Mouse (Mus musculus) stomach, postnatal 0 days (tissue): ENCODE measurements around the gene Auts2. TPM values are rescaled to one million over a fixed set of nuclear protein-coding genes. Genes with fewer than 3 reads are reported as not detected.

Experiments
- ATAC-seq: fragments of 200-750 bp; cut with Nextera tagmentation; 2 replicates; pipeline ENCODE4 v1.8.0; 2017; ENCODE audit not compliant: low FRiP score, low TSS enrichment
- DNase-seq: peaks from one replicate; pipeline ENCODE4 v3.0.0-alpha.2; 2016; ENCODE audit warnings: low spot score
- H3K27ac ChIP-seq: fragments of 300-500 bp; sonication (generic); replicated peaks from 2 replicates; pipeline ENCODE4 v1.5.1; 2014; ENCODE audit warnings: mild to moderate bottlenecking, control low read depth
- H3K27me3 ChIP-seq: fragments of 300-500 bp; sonication (generic); 2 replicates; pipeline ENCODE4 v1.6.1; 2014; ENCODE audit warnings: low read length; ENCODE audit not compliant: control insufficient read depth, insufficient read depth
- H3K36me3 ChIP-seq: fragments of 300-500 bp; sonication (generic); 2 replicates; pipeline ENCODE4 v1.6.1; 2014; ENCODE audit warnings: low read length, mixed read lengths; ENCODE audit not compliant: control insufficient read depth, insufficient read depth
- H3K4me1 ChIP-seq: fragments of 300-500 bp; sonication (generic); replicated peaks from 2 replicates; pipeline ENCODE4 v1.6.1; 2014; ENCODE audit warnings: antibody characterized with exemption; ENCODE audit not compliant: control insufficient read depth, insufficient read depth
- H3K4me2 ChIP-seq: fragments of 300-500 bp; sonication (generic); replicated peaks from 2 replicates; pipeline ENCODE4 v1.6.1; 2014; ENCODE audit warnings: low read depth, mild to moderate bottlenecking, control low read depth, moderate library complexity
- H3K4me3 ChIP-seq: fragments of 300-500 bp; sonication (generic); 2 replicates; pipeline ENCODE4 v1.5.1; 2014; ENCODE audit warnings: low read depth, low read length, control low read depth
- H3K9ac ChIP-seq: fragments of 300-500 bp; sonication (generic); 2 replicates; pipeline ENCODE4 v1.6.1; 2014; ENCODE audit warnings: mild to moderate bottlenecking, low read length, control low read depth, mixed read lengths
- H3K9me3 ChIP-seq: fragments of 300-500 bp; sonication (generic); 2 replicates; pipeline ENCODE4 v1.6.1; 2016; ENCODE audit warnings: low read length; ENCODE audit not compliant: control insufficient read depth
- CTCF ChIP-seq: IDR thresholded peaks from 2 replicates; pipeline ENCODE4 v1.5.1; 2016; ENCODE audit warnings: antibody characterized with exemption, low read depth, mild to moderate bottlenecking, moderate library complexity
- EP300 ChIP-seq: optimal IDR thresholded peaks from 2 replicates; pipeline ENCODE3; 2016; ENCODE audit warnings: antibody characterized with exemption
- WGBS: fragments of 180-500 bp; shearing (Covaris S2); extraction: QIAGEN DNeasy Blood & Tissue Kit; methylation state at CpG from one replicate; pipeline ENCODE4 v1.1.7; 2014; 5-methylcytosine and 5-hydroxymethylcytosine counted together
- polyA plus RNA-seq: library from polyadenylated mRNA; unstranded; fragments of >200 nt; fragmentation: Nextera tagmentation; extraction: Ambion mirVana; gene quantifications from 2 replicates; pipeline ENCODE4 v1.2.1, GENCODE M21; 2015

Auts2 gene
- polyA plus RNA-seq, 1 experiment from 2014 or later: 7.3 TPM

- no peaks in the 10 kb centered on the region for H3K27me3 ChIP-seq
- H3K36me3 ChIP-seq: no peaks in the 10 kb centered on the region
- ATAC-seq: no peak
- H3K9me3 ChIP-seq: no peaks in the 10 kb centered on the region
- H3K4me2 ChIP-seq: no peak overlapping the region
- TF ChIP-seq EP300: no peak
- TF ChIP-seq CTCF: no peak
- H3K4me1 ChIP-seq: no peaks in the 10 kb centered on the region
- no peak overlapping the region for H3K4me3 ChIP-seq
- no peak overlapping the region for H3K27ac ChIP-seq
- H3K9ac ChIP-seq: no peak overlapping the region
- WGBS: 70% methylated on average over 19 of the region's 19 CpGs
- no peak for DNase-seq
These were observed 825.7 kb downstream of the Auts2 start for GRCm38 (mm10) chr5:131717359-131717965.

- TF ChIP-seq EP300: no peak
- TF ChIP-seq CTCF: no peak
- Histone ChIP-seq H3K27me3 (no peaks in the 10 kb centered on the region), H3K27ac (no peak overlapping the region), H3K4me1 (no peaks in the 10 kb centered on the region), H3K9ac (no peak overlapping the region), H3K9me3 (no peaks in the 10 kb centered on the region), H3K36me3 (no peaks in the 10 kb centered on the region), H3K4me2 (no peak overlapping the region), H3K4me3 (no peak overlapping the region)
- no peak for ATAC-seq
- WGBS: 78% methylated on average over 5 of the region's 5 CpGs
- no peak for DNase-seq
These were observed 828.2 kb downstream of the Auts2 start for GRCm38 (mm10) chr5:131714979-131715378.

- H3K4me3 ChIP-seq: no peak overlapping the region
- DNase-seq (no peak), ATAC-seq (no peak)
- H3K9ac ChIP-seq: no peak overlapping the region
- H3K4me2 ChIP-seq: no peak overlapping the region
- H3K4me1 ChIP-seq: no peaks in the 10 kb centered on the region
- H3K27me3 ChIP-seq: no peaks in the 10 kb centered on the region
- WGBS: 87% methylated on average over 2 of the region's 2 CpGs
- no peak overlapping the region for H3K27ac ChIP-seq
- TF ChIP-seq EP300 (no peak), CTCF (peak; percentile 38)
- H3K9me3 ChIP-seq: no peaks in the 10 kb centered on the region
- H3K36me3 ChIP-seq: no peaks in the 10 kb centered on the region
These were observed 830.7 kb downstream of the Auts2 start for GRCm38 (mm10) chr5:131712441-131712840.

GRCm38 (mm10) chr5:131711474-131712129 lies 831.5 kb downstream of the Auts2 start:
- no peaks in the 10 kb centered on the region for H3K9me3 ChIP-seq
- no peaks in the 10 kb centered on the region for H3K4me1 ChIP-seq
- DNase-seq (peak; percentile 26), ATAC-seq (no peak; the same call in 1 of the 2 replicates)
- H3K27ac ChIP-seq: peak overlapping the region; percentile 19; the same call in 1 of the 2 replicates
- no peak overlapping the region for H3K4me2 ChIP-seq
- 43% methylated on average over 5 of the region's 5 CpGs for WGBS
- no peak for TF ChIP-seq EP300
- peak; percentile 36 for TF ChIP-seq CTCF
- H3K36me3 ChIP-seq: no peaks in the 10 kb centered on the region
- no peak overlapping the region for H3K9ac ChIP-seq
- H3K27me3 ChIP-seq: no peaks in the 10 kb centered on the region
- H3K4me3 ChIP-seq: no peak overlapping the region

GRCm38 (mm10) chr5:131710735-131711473 lies 832.2 kb downstream of the Auts2 start:
- Histone ChIP-seq H3K9me3 (no peaks in the 10 kb centered on the region), H3K9ac (no peak overlapping the region), H3K27ac (peak overlapping the region; percentile 19; the same call in 1 of the 2 replicates), H3K4me2 (no peak overlapping the region), H3K4me1 (no peaks in the 10 kb centered on the region), H3K27me3 (no peaks in the 10 kb centered on the region), H3K4me3 (no peak overlapping the region), H3K36me3 (no peaks in the 10 kb centered on the region)
- 30% methylated on average over 8 of the region's 8 CpGs for WGBS
- TF ChIP-seq CTCF (no peak), EP300 (no peak)
- no peak for DNase-seq
- ATAC-seq: 0 out of 2 replicates have a peak, but pooled peaks have one; percentile 43
